Mouse (Mus musculus) adrenal gland, postnatal 14 days (tissue): ENCODE results near the gene Cited2. TPM values are rescaled to one million over a fixed set of nuclear protein-coding genes. Genes with fewer than 3 reads are reported as not detected.
A peak's percentile ranks its signal among the peaks of the same experiment; 100 is the strongest.

ENCODE experiments used
- DNase-seq: peaks from one replicate; pipeline ENCODE4 v3.0.0; 2021; ENCODE audit warnings: mixed read lengths
- total RNA-seq: library from RNA; stranded (reverse); gene quantifications from 2 replicates; pipeline ENCODE4 v1.2.3, GENCODE M21; 2021

Gene Cited2
- total RNA-seq, 1 experiment from 2014 or later, result 77.2 TPM

- peak; percentile 83 for DNase-seq
Observed at GRCm38 (mm10) chr10:17723421-17723841, 413 bp downstream of the Cited2 start.

DNA sequence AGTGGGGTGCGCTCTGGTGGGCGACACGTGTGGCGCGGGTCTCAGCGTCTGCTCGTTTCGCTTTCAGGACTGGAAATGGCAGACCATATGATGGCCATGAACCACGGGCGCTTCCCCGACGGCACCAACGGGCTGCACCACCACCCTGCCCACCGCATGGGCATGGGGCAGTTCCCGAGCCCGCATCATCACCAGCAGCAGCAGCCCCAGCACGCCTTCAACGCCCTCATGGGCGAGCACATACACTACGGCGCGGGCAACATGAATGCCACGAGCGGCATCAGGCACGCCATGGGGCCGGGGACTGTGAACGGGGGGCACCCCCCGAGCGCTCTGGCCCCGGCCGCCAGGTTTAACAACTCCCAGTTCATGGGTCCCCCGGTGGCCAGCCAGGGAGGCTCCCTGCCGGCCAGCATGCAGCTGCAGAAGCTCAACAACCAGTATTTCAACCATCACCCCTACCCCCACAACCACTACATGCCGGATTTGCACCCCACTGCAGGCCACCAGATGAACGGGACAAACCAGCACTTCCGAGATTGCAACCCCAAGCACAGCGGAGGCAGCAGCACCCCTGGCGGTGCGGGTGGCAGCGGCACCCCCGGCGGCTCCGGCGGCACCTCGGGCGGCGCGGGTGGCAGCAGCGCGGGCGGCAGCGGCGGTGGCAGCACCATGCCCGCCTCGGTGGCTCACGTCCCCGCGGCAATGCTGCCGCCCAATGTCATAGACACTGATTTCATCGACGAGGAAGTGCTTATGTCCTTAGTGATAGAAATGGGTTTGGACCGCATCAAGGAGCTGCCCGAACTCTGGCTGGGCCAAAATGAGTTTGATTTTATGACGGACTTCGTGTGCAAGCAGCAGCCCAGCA is 1.1 kb downstream of the Cited2 start:
- DNase-seq, result peak; percentile 89

GRCm38 (mm10) chr10:17725037-17725584 is 2.1 kb downstream of the Cited2 start:
- peak; percentile 14 for DNase-seq

DNA sequence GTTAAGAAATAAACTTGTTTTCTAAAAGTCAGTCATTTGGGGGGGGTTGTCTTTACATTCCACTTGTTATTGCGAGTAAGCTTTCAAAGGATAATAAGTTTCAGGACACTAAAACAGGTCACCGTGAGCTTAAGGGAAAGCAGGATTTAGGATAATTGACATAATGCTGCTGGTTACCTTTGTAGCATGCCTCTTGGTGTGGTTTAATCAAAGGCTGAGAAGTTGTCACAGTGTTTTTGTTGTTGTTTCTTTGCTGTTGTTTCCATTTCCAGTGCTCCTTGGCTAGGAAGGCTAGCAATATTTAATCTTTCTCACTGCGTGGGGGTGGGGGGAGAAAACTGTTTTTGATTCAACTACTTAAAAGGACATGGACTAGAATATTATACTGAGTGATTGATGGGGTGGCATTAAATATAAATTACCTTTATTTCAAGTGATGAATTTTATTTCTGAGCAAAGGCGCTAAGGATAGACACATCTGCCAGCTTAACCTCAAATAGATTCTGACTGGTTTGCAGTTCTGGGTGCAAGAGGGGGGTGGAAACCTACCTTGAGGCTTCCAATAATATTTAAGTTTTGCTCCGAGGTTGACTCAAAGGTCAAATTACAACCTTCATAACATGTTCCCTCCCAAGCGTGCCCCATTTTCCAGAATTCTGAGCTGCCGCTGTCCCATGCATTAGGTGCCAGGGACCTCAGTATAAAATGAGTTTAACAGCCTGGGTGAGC is 2.8 kb downstream of the Cited2 start:
- DNase-seq, result peak; percentile 16

DNA sequence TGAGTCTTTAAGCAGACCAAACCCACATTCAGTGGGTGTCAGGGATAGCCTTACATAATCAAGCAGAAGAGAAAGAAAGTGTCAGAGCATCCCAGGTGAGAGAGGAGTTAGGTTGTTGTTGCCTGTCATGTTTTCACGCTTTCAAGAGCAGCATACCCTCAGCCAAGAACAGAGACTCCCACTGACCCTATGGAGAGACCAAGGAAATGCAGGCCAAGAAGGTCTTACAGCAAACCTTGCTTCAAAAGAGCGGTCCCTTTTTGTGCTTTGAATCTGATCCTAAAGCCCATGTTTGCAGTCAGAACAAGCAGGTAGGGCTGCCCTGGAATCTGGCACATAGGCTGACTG is 3.3 kb downstream of the Cited2 start:
- no peak for DNase-seq

GRCm38 (mm10) chr10:17727161-17727925 is 4.3 kb downstream of the Cited2 start:
- DNase-seq, result peak; percentile 36

GRCm38 (mm10) chr10:17727926-17728279 is 4.9 kb downstream of the Cited2 start:
- peak; percentile 32 for DNase-seq

DNA sequence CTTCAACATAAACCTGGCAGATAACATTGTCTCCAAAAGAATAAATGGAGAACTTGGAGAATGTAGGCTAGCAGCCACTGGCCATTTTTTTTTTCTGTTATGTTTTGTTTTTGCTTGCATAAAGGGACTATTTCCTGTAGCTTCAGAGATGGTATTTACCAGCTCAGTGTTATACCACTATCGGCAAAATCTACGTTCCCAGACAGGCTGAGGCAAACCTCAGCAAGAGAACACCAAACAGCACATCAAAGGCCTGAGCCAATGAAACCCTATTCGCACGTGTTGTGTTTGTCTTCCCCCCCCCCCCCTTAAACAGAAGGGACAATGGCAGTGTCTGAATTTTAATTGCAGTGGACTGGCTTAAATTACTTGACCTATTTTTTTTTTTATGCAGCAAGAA is 5.7 kb downstream of the Cited2 start:
- DNase-seq, result no peak

DNA sequence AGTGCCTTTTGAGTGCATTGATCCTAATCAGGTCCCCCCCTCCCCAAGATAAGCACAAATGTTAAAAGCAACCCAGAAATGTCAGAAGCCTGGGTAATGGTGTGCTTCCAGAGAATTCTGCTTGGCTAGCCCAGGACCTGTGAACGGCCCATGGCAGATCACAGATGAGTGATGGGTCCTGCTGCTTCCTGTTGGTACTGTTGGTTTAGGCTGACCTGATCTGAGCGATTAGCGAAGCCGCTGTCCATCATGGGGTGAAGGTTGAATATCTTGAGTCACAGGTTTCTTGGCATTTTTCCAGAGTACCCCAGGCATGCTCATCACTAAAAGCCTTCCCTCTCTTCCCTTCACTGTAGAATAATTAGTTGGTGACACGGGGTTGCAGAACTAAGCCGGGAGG is 6.5 kb downstream of the Cited2 start:
- no peak for DNase-seq

DNA sequence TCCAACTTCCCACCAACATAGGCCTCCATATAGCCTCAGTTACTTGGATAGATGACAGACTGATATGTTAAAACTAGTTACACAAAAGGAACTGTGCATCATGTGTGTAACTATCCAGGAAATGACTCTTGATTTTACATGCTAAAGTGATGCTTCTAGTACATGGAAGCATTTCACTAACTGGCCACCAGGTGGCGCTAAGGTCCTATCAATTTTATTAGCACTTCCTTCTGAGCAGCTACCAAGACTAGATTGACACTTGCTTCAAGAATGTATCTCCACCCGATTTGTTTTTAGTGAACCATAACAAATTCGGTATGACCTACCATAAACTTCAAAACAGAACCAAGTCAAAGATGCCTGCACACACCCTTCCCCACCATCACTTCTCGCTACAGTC is 10.0 kb downstream of the Cited2 start:
- peak; percentile 87 for DNase-seq

GRCm38 (mm10) chr10:17742581-17742980 is 19.6 kb downstream of the Cited2 start:
- no peak for DNase-seq

DNA sequence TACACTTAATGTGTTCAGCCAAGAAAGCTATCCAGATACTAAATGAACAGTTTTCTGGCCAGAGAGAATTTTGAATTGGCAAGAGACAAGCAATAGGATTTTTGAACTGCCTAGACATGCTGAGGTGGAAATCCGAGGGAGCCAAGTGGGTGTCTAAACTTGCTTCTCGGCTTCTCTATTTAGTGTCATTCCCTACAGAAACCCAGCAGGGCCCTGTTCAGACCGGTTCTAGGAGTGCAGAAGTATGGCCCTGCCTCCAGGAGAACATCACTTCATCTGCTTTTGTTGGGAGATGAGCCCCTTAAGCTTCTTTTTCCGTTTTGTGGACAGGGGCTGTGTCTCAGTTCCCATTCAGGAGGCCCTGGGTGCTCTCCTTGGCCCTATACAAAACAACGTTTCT is 29.5 kb downstream of the Cited2 start:
- DNase-seq, result no peak

DNA sequence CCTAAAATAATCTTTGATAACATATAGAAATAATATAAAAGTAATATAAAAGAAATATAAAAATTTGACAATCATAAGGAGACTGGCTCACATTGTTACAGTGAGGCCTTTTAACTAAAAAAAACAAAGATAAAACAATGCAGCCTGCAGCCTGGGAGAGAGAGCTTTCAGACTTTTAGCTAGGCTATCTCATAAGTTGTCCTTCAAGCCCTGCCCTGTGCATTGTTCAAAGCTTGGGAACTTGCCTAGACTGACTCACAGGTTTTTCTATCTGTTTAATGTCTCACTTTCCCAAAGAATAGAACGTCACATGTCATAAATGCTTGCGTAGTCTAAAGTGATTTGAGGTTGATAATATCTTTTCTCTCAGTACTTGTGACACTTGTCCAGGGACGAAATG is 36.8 kb downstream of the Cited2 start:
- DNase-seq, result no peak

DNA sequence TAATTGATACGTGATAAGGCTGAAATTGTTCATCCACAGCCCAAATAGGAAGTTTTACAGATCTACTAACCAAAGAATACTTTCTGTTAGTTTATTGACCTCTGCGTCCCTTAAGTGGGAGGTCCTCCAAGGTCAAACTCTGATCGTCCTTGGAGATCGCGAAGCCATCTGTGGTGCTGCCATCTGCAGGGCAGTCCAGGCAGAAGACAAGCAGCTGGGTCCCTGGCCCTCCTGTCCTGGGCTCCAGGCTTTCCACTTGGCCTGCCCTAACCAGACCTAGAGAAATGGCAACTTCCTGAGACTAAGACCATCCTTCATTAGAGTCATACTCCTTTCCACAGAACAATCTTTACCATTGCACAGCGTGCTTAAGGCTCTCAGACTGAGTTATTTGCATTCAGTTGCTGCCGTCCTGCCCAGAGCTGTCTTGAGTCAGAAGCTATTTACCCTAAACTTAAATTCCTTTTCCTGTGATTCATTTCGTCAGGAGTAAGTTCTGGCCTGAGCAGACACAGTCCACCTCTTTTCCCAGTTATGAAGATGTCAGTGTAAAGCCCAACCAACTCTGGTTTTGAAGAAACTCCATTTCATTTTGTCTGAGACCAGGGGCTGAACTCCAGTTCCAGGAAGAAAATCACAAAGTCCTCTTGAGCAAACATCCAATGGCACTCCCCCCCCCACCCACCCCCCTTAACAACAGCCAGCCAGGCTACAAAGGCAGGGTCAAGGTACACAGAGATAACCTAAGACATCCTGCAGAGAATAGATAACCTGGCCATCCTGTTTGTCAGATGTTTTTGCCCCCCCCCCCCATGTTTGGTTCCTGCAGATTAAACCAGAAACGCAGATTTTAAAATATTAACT is 38.0 kb downstream of the Cited2 start:
- peak; percentile 11 for DNase-seq

- DNase-seq, result no peak
Observed at GRCm38 (mm10) chr10:17761652-17762051, 38.6 kb downstream of the Cited2 start.

GRCm38 (mm10) chr10:17762946-17763345 is 39.9 kb downstream of the Cited2 start:
- DNase-seq, result no peak

GRCm38 (mm10) chr10:17769856-17770255 is 46.8 kb downstream of the Cited2 start:
- no peak for DNase-seq

DNA sequence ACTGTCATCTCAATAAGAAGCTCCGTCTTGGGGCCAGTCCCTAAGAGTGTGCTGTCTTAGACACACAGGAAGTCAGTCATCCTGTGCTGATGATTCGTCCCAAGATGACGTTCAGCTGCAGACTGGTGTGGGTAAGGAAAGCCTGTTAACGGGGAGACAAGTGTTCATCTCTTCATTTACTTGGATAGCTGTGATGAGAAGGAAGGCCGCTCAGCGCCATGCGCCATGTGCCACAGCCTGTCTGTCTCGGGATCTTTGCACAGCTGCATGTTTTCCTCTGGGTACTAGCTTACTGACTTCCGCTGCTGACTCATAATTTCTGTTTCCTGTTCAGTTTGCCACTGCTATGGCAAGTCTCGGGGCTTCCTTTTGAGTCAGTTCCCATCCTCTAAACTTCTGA is 49.3 kb downstream of the Cited2 start:
- no peak for DNase-seq

GRCm38 (mm10) chr10:17774366-17774765 is 51.3 kb downstream of the Cited2 start:
- no peak for DNase-seq

GRCm38 (mm10) chr10:17775079-17775478 is 52.1 kb downstream of the Cited2 start:
- no peak for DNase-seq
